Mouse (Mus musculus): Measurements from ENCODE around the gene Irak3. TPM values are rescaled to one million over a fixed set of nuclear protein-coding genes. Genes with fewer than 3 reads are reported as not detected.
"Not testable (repeated sequence)": the region's sequence is repeated elsewhere in the genome, so short reads cannot be mapped to it uniquely, and the experiment has no call there.

Gene Irak3
- total RNA-seq, 2 experiments from 2014 or later = 3.4 to 3.6 TPM

GRCm38 (mm10) chr10:120162840-120163239, 39.1 kb downstream of the Irak3 start:
- DNase-seq = no peak

GRCm38 (mm10) chr10:120160533-120160932, 41.4 kb downstream of the Irak3 start:
- no peak for DNase-seq

- no peak for DNase-seq
Observed at GRCm38 (mm10) chr10:120153911-120154310, 48.0 kb downstream of the Irak3 start.

- no peak for DNase-seq
Observed at GRCm38 (mm10) chr10:120151672-120152071, 50.3 kb downstream of the Irak3 start.

- no peak for DNase-seq
Observed at GRCm38 (mm10) chr10:120140916-120141516, 60.9 kb downstream of the Irak3 start.

- no peak for DNase-seq
Observed at GRCm38 (mm10) chr10:120140193-120140592, 61.7 kb downstream of the Irak3 start.

GRCm38 (mm10) chr10:120136020-120136562, 65.8 kb downstream of the Irak3 start:
- no peak for DNase-seq

- no peak for DNase-seq
Observed at GRCm38 (mm10) chr10:120133697-120134096, 68.2 kb downstream of the Irak3 start.

- DNase-seq = peak; percentile 24 to 48
Observed at GRCm38 (mm10) chr10:120130621-120131020, 71.3 kb downstream of the Irak3 start.

- no peak for DNase-seq
Observed at GRCm38 (mm10) chr10:120128601-120129277, 73.2 kb downstream of the Irak3 start.

GRCm38 (mm10) chr10:120125465-120125857, 76.5 kb downstream of the Irak3 start:
- DNase-seq = no peak

- DNase-seq = peak; percentile 85 to 88
Observed at GRCm38 (mm10) chr10:120124801-120125464, 77.0 kb downstream of the Irak3 start.

- DNase-seq = no peak
Observed at GRCm38 (mm10) chr10:120123721-120124120, 78.2 kb downstream of the Irak3 start.

- no peak for DNase-seq
Observed at GRCm38 (mm10) chr10:120115249-120115648, 86.7 kb downstream of the Irak3 start.

- DNase-seq = no peak
Observed at GRCm38 (mm10) chr10:120114493-120114892, 87.4 kb downstream of the Irak3 start.

GRCm38 (mm10) chr10:120113980-120114379, 88.0 kb downstream of the Irak3 start:
- DNase-seq = no peak

GRCm38 (mm10) chr10:120113482-120113881, 88.4 kb downstream of the Irak3 start:
- DNase-seq = not testable (repeated sequence)

- DNase-seq = peak; percentile 99
Observed at GRCm38 (mm10) chr10:120112507-120113396, 89.2 kb downstream of the Irak3 start, which contains the start of gene Helb. Helb (minus strand) TSS chr10:120112987.

GRCm38 (mm10) chr10:120111691-120112319, 90.1 kb downstream of the Irak3 start:
- DNase-seq = no peak

- DNase-seq = no peak
Observed at GRCm38 (mm10) chr10:120100806-120101205, 101.1 kb downstream of the Irak3 start.

GRCm38 (mm10) chr10:120097564-120097963, 104.4 kb downstream of the Irak3 start:
- DNase-seq = no peak
